8 mouse cellular contexts compared by ENCODE assay signal in genomic region chr12:100290711-100291685, GRCm38 (mm10).
DNase-seq lines count a peak whose midpoint lies in the region; ATAC-seq and TF ChIP-seq lines count a peak whose summit lies in the region.

No protein-coding gene starts in this region.

- ATAC-seq in heart, embryonic 11.5 days (replicated peaks; ENCODE audit: insufficient number of reproducible peaks, low FRiP score, low TSS enrichment): no peak
- peak; percentile 69 for ATAC-seq in midbrain, embryonic 14.5 days (ENCODE audit: low FRiP score, low TSS enrichment)
- ATAC-seq in liver, embryonic 11.5 days (replicated peaks; ENCODE audit: low FRiP score): no peak

- intact Hi-C loops in heart, adult 2 months (cut with DNase I): no loop called here

- no peaks in the 10 kb centered on the region for H3K27me3 ChIP-seq in heart, adult 2 months (ENCODE audit: control insufficient read depth, insufficient read depth, low read length)
- H3K27me3 ChIP-seq in heart, embryonic 11.5 days (ENCODE audit: control insufficient read depth, insufficient read depth, low read length): no peaks in the 10 kb centered on the region
- H3K27me3 ChIP-seq in midbrain, embryonic 14.5 days (ENCODE audit: control insufficient read depth, insufficient read depth, low read length): no peaks in the 10 kb centered on the region
- no peaks in the 10 kb centered on the region for H3K27me3 ChIP-seq in liver, embryonic 11.5 days (replicated peaks; ENCODE audit: control insufficient read depth, insufficient read depth, low read length)

- TF ChIP-seq CTCF in heart, adult 2 months (IDR thresholded peaks at IDR 0.05): no peak
- TF ChIP-seq CTCF in layer of hippocampus, adult 2 months (conservative IDR thresholded peaks at IDR 0.05): no peak

- no peaks in the 10 kb centered on the region for H3K9me3 ChIP-seq in heart, embryonic 11.5 days (replicated peaks; ENCODE audit: control insufficient read depth, low read length)
- no peaks in the 10 kb centered on the region for H3K9me3 ChIP-seq in midbrain, embryonic 14.5 days (ENCODE audit: control insufficient read depth, low read length)
- H3K9me3 ChIP-seq in liver, embryonic 11.5 days (ENCODE audit: control insufficient read depth, low read length): 0 out of 2 replicates have a peak, but pooled peaks cover 2% of the 10 kb centered on the region

- no peak for DNase-seq in heart, adult 2 months
- peak; percentile 43 to 52 for DNase-seq in cerebellum, postnatal 25 days
- DNase-seq in frontal cortex, postnatal 10 days (ENCODE audit: low spot score in 2 of 2): peak; percentile 81
- DNase-seq in layer of hippocampus, adult 2 months (ENCODE audit: low spot score in 2 of 2): peak; percentile 86 to 90
- DNase-seq in midbrain, embryonic 14.5 days: peak; percentile 85
- no peak for DNase-seq in liver, embryonic 11.5 days (ENCODE audit: low spot score)
- DNase-seq in spleen, postnatal 10 days (ENCODE audit: low spot score in 2 of 2): no peak

- TF ChIP-seq EP300 in heart, adult 2 months (IDR thresholded peaks at IDR 0.05; ENCODE audit: insufficient read depth, low read depth, low read length): no peak

- TF ChIP-seq POLR2A in heart, adult 2 months (IDR thresholded peaks at IDR 0.05; ENCODE audit: insufficient read depth, low read depth, low read length): no peak

- no peak overlapping the region for H3K4me3 ChIP-seq in heart, adult 2 months
- H3K4me3 ChIP-seq in heart, embryonic 11.5 days (ENCODE audit: low read depth, low read length): no peak overlapping the region
- no peak overlapping the region for H3K4me3 ChIP-seq in layer of hippocampus, adult 2 months
- H3K4me3 ChIP-seq in midbrain, embryonic 14.5 days (replicated peaks; ENCODE audit: low read depth, low read length): no peak overlapping the region
- no peak overlapping the region for H3K4me3 ChIP-seq in liver, embryonic 11.5 days (ENCODE audit: low read depth, low read length)

- H3K27ac ChIP-seq in heart, adult 2 months: peak overlapping the region; percentile 36; the same call in 1 of the 2 replicates
- no peak overlapping the region for H3K27ac ChIP-seq in heart, embryonic 11.5 days (ENCODE audit: low read depth, low read length)
- H3K27ac ChIP-seq in layer of hippocampus, adult 2 months: peak overlapping the region; percentile 99
- peak overlapping the region; percentile 81 for H3K27ac ChIP-seq in midbrain, embryonic 14.5 days (replicated peaks; ENCODE audit: low read depth, low read length)
- H3K27ac ChIP-seq in liver, embryonic 11.5 days (ENCODE audit: low read depth, low read length): no peak overlapping the region

- H3K4me1 ChIP-seq in heart, adult 2 months (ENCODE audit: control insufficient read depth, insufficient read depth, low read length): peaks cover 26% of the 10 kb centered on the region
- peaks cover 23% of the 10 kb centered on the region for H3K4me1 ChIP-seq in heart, embryonic 11.5 days (ENCODE audit: control insufficient read depth, insufficient read depth, low read length)
- peaks cover 33% of the 10 kb centered on the region for H3K4me1 ChIP-seq in midbrain, embryonic 14.5 days (ENCODE audit: control insufficient read depth, insufficient read depth, low read length)
- peaks cover 3% of the 10 kb centered on the region; the same call in 1 of the 2 replicates for H3K4me1 ChIP-seq in liver, embryonic 11.5 days (replicated peaks; ENCODE audit: control insufficient read depth, insufficient read depth, low read length)

- 63% methylated on average over 18 of the region's 18 CpGs for WGBS in heart, adult 2 months
- WGBS in heart, embryonic 11.5 days (ENCODE audit: insufficient replicate concordance): 56% methylated on average over 18 of the region's 18 CpGs
- WGBS in midbrain, embryonic 14.5 days: 25% methylated on average over 18 of the region's 18 CpGs
- WGBS in liver, embryonic 11.5 days: 61% methylated on average over 18 of the region's 18 CpGs

- H3K36me3 ChIP-seq in heart, adult 2 months (ENCODE audit: control insufficient read depth, insufficient read depth, low read length): no peaks in the 10 kb centered on the region; the same call in 1 of the 2 replicates
- H3K36me3 ChIP-seq in heart, embryonic 11.5 days (ENCODE audit: control insufficient read depth, insufficient read depth, low read length): no peaks in the 10 kb centered on the region
- no peaks in the 10 kb centered on the region for H3K36me3 ChIP-seq in midbrain, embryonic 14.5 days (ENCODE audit: control insufficient read depth, insufficient read depth, low read length)
- no peaks in the 10 kb centered on the region for H3K36me3 ChIP-seq in liver, embryonic 11.5 days (ENCODE audit: control insufficient read depth, insufficient read depth, low read length)

- no peaks in the 10 kb centered on the region for H3K79me2 ChIP-seq in heart, adult 2 months (replicated peaks; ENCODE audit: control insufficient read depth, insufficient read depth, low read length)

- no peak overlapping the region for H3K4me2 ChIP-seq in heart, embryonic 11.5 days
- H3K4me2 ChIP-seq in midbrain, embryonic 14.5 days (ENCODE audit: low read length): no peak overlapping the region
- H3K4me2 ChIP-seq in liver, embryonic 11.5 days: no peak overlapping the region

- H3K9ac ChIP-seq in heart, adult 2 months (ENCODE audit: low read depth, low read length): no peak overlapping the region
- H3K9ac ChIP-seq in heart, embryonic 11.5 days (ENCODE audit: low read depth, low read length): no peak overlapping the region
- H3K9ac ChIP-seq in midbrain, embryonic 14.5 days (replicated peaks; ENCODE audit: low read length): no peak overlapping the region; the same call in 1 of the 2 replicates
- H3K9ac ChIP-seq in liver, embryonic 11.5 days (ENCODE audit: low read depth, low read length): no peak overlapping the region

Comparison
In these comparisons a context has a peak if more than half of its experiments do, and no peak if none do; other contexts are left out.
1. H3K27ac ChIP-seq: peak in heart, adult 2 months (single experiment), layer of hippocampus, adult 2 months (single experiment) and midbrain, embryonic 14.5 days (single experiment); none in heart, embryonic 11.5 days (single experiment) and liver, embryonic 11.5 days (single experiment).
2. DNase-seq: peak in cerebellum, postnatal 25 days (2 of 2), frontal cortex, postnatal 10 days (2 of 2), layer of hippocampus, adult 2 months (2 of 2) and midbrain, embryonic 14.5 days (single experiment); none in heart, adult 2 months (0 of 2), liver, embryonic 11.5 days (single experiment) and spleen, postnatal 10 days (0 of 2).